Mouse (Mus musculus): Measurements from ENCODE around the gene Ddx21.

The Ddx21 gene

DNA sequence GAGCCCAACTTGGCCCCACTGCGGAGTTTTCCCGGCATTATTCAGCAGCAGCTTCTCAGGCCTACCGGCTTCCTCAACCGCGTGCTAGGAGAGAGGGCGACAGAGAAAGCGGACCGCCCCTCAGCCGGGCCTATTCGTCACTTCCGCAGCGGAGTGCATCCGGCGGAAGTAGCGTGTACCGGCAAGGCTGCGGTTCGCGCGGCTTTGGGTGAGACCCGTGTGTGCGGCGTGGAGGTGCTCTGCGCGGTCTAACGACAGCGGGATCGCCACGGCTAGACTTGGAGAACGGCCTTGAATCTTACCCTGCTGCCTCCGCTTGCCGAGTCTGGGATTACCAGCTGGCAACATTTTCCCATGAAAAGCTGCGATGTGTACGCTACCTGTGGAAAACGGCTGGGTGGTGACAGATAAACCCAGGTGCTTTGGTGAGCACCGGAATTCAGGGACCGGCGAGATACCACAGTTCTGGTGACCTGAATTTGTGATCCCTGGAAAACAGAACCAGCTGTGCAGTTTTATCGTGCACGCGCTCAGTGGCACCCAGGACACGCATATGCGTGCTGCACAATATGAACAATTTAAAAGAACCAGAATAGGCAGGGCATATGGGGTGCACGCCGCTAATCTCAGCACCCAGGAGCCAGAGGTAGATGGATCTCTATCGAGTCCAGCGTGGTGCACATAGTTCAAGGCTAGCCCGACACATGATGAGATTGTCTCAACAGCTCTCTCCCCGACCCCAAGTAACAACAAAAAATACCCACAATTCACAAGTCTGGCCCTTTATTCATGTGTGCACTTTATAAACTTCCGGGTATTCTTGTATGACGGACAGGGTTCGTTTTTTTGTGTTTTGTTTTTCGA, at the start of gene Ddx21:
Ddx21 (minus strand) TSS at position 105 of the 864 bp plus-strand sequence.
- 3% methylated on average over 53 of the region's 53 CpGs for WGBS

DNA sequence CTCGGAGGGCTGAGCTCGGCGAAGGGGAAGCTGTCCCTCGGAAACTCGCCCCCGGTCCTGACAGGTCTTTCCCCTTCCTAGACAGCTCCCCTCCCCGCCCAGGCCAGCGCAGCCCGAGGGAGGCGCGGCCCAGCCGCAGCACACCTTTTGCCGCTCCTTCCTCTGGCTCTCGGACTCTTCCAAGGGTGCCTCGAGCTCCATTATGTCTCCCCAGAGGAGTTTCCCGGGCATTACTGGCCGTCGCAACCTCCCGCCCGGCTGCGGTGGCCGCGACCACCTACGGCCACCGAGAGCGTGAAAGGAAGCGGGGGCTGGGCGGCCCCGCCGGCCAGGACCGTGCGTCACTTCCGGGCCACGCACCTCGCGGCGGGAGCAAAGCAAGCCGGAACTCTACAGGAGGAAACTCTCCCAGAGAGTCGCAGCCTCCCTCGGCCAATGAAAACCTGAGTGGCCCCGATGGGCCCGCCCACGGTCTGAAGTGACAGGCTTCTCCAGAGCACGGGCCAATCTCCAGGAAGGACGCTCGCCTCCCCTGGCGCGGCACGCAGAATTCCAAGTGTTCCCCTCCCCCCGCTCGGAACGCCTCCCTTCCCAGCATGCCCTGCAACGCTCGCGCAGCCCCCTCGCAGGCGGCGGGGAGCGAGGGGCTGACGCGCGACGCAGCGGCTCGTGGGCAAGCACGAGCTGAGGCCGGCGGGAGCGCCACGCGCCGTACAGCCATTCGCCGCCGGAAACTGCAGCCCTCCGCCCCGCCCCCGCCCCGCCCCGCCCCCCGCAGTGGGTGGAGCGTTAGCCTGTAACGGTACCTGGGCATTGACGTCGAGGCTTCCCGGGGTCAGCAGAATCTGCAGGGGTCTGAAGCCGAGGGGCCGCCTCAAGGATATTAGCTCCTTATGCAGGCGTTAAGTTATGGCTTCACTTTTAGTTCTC, 49.1 kb upstream of the Ddx21 start, which contains the start of gene Ddx50:
Ddx50 (minus strand) TSS at position 338 of the 930 bp plus-strand sequence.
- under 1% methylated on average over 86 of the region's 89 CpGs for WGBS

DNA sequence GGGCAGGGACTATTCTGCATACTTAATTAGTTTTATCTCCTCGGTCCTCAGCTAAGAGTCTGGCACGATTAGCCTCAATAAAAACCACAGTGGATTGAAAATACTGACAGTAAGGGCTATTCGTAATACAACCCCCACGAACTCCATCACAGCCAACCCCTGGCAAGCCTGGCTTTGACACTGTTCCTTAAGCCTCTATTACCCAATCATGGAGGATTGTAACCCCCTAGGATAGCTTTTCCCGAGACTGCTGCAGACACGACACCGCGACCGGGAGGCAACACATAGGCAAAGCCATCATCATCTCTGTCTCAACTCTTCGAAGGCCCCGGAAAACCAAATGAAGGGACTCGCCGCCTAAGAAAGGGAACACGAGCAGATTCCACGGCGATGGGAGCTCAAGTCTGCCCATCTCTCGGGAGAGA, 48.3 kb upstream of the Ddx21 start:
- 0% methylated on average over 17 of the region's 17 CpGs for WGBS

- WGBS, result 92% methylated on average over 3 of the region's 3 CpGs
These were observed 2.1 kb upstream of the Ddx21 start for GRCm38 (mm10) chr10:62604161-62604560.

DNA sequence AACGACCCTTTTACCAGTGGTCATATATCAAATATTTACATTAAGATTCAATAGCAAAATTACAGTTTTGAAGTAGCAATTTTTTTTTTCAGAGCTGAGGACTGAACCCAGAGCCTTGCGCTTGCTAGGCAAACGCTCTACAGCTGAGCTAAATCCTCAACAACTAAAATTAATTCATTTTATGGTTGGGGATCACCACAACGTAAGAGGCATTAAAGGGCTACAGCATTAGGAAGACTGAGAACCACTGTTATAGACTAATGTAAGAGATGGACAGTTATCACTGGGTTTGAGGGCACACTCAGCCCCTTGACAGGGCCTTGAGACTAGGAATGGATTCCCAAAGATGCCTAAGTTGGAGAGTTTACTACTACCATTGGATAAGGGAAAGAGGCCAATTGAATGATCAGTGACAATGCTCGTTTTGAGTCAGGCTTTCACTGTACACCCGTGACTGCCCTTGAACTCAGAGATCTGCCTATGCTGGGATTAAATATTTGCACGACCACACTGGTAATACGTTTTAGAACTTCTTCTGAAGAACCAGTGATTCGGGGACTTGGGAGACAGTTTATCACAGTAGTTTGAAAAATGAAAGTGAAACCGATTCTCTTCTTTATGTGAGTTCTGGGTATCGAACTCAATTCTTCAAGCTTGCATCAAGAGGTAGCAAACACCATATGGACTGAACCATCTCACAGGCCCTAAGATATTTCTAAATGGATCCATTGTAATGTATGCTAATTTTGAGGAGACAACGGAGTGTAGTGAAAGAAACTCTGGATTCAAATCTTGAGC, 1.4 kb upstream of the Ddx21 start:
- WGBS, result 88% methylated on average over 12 of the region's 12 CpGs

GRCm38 (mm10) chr10:62601833-62602176, 276 bp downstream of the Ddx21 start:
- 1% methylated on average over 23 of the region's 23 CpGs for WGBS

DNA sequence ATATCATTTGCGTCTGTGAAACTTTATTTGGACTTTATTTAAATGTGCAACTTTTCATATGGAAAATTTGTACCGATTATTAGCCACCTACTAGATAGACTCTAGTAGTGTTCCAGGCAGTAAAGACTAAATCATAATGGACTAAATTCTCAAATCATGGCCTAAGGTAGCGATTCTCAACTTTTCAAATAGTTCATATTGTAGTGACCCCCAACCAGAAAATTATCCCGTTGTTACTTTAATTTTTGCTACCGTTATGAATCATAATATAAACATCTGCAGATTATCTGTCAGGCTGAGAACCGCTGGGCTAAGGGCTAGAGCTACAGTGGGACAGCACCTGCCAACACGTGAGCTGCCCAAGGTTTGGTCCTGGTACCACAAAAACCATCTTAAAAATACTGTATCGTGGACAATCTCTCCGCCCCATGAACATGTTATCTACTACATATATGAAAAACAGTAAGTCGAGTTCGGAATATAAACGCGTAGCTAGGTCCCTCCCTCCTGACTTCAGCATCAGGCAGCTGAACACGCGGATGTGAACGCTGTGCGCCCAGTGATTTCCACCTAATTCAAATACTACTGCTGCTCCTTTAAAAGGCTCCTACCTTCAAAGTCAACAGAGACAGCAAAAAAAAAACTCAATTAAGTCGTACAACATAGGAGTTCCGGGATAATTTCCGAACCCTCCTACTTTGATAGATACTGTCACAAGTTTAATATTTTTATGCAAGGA, 859 bp downstream of the Ddx21 start:
- WGBS, result 11% methylated on average over 20 of the region's 20 CpGs

DNA sequence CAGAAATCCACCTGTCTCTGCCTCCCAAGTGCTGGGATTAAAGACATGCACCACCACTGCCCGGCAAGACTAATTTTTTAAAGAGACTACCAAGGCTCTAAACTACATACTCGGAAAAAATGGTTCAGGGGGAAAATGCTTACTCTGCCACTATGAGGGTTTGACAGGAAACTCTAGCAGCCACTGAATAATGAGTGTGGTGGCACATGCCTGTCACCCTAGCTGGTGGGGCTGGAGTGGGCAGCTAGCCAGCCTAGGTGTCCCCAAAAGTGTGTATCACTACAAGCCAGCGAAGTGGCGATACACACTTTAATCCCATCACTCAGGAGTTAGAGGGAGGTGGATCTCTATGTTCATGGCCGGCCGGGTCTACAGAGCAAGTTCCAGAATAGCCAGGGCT, 2.0 kb downstream of the Ddx21 start:
- 83% methylated on average over 6 of the region's 6 CpGs for WGBS

GRCm38 (mm10) chr10:62599311-62599710, 2.8 kb downstream of the Ddx21 start:
- 96% methylated on average over 3 of the region's 3 CpGs for WGBS

DNA sequence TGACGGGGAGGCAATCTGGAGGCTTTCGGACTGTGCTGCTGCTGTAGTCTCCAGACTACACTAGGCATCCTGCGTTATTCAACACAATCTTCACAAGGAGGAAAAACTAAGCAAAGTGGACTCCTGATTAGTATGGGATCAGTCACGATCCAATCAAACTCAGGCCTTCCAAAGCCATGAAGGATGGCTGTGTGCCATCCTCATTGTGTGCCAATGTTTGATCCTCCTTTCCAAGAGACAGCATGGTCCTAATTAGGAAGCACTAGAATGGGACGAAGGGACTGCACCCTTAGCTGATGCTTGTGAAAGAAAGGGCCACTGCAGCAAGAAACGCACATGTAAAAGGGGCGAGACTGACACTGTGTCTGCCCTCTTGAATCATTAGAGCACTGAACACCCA, 9.6 kb downstream of the Ddx21 start:
- WGBS, result 55% methylated on average over 7 of the region's 7 CpGs

GRCm38 (mm10) chr10:62590200-62590599, 11.9 kb downstream of the Ddx21 start:
- WGBS, result 7% methylated on average over 6 of the region's 6 CpGs

DNA sequence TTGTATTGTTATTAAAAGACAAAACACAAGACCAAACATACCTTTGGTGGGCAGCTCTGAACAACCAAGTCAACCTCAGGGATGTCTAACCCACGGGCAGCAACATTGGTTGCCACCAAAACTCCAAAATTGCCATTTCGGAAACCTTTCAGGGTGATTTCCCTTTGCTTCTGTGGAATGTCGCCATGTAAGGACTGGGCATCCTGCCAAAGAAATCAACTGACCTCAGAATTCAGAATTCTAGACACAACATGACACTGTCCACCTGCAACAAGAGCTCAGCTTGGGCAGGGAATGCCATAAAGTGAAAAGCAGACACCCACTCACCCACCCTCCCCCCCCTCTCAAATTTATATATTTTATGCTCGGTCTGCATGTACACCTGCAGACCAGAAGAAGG, 13.5 kb downstream of the Ddx21 start:
- 56% methylated on average over 4 of the region's 4 CpGs for WGBS

GRCm38 (mm10) chr10:62583245-62583644, 18.8 kb downstream of the Ddx21 start:
- WGBS, result 95% methylated on average over 1 of the region's 1 CpGs

DNA sequence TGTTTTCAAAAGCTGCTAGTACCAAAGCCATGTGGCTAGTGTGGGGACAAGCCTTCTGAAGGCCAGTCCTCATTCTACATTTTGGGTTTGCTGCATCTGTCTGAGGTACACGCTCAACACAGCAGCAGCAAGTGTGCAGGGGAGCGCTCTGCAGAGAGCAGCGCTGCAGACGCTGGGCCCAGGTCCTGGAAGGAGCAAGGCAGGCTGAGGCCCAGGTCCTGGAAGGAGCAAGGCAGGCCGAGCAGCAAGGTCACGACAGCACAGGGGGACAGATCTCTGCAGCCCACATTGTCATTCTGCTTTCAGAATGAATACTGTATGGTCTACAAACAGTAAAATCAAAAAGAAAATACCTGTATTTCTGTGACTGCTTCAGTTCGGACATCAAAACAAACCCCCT, 19.4 kb downstream of the Ddx21 start:
- WGBS, result 75% methylated on average over 7 of the region's 7 CpGs

GRCm38 (mm10) chr10:62582263-62582662, 19.8 kb downstream of the Ddx21 start:
- 86% methylated on average over 17 of the region's 17 CpGs for WGBS

DNA sequence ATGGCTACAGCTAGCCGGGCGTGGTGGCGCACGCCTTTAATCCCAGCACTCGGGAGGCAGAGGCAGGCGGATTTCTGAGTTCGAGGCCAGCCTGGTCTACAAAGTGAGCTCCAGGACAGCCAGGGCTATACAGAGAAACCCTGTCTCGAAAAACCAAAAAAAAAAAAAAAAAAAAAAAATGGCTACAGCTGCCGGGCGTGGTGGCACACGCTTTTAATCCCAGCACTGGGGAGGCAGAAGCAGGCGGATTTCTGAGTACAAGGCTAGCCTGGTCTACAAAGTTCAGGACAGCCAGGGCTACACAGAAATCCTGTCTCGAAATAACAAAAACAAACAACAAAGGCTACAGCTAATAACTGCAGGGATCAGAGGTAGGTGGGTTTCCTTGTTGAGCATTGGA, 23.0 kb downstream of the Ddx21 start:
- 73% methylated on average over 12 of the region's 13 CpGs for WGBS

DNA sequence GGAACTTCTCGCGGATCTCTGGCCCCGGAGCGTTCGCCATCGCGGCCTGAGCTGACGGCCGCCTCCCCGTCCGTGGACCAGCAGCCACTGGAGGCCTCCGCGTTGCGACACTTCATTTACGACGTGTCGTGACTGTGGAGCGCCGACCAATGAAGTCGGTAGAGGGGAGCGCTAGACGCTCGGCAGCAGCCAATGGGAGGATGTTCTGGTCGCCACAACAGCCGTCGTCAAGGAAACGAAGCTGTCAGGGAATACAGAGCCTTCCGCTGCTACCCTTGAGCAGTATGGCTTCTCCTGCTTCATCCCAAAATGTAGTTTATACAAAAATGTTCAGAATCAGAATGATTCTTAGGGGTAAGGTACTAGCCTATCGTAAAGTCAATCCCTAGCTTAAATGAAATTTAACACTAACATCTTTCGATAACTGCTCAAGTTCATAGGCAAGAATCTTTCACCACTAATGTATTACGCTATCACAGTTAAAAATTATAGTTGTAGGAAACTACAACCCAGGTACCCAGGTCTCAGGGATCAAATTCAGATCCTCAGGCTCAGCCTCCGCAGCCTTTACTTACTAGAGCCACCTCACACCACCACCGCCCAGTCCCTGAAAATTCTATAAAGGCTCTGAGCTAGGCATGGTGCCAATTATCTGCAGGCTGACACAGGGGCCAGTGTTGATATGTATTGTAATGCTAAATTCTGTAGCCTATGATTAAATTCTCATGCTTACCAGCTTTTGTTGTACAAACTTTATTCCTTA, 23.6 kb downstream of the Ddx21 start, which contains the start of gene Kif1bp:
Kif1bp (minus strand) TSS at position 120 of the 763 bp plus-strand sequence.
- 3% methylated on average over 33 of the region's 33 CpGs for WGBS

GRCm38 (mm10) chr10:62577673-62578337, 24.3 kb downstream of the Ddx21 start:
- under 1% methylated on average over 54 of the region's 54 CpGs for WGBS

GRCm38 (mm10) chr10:62575001-62575400, 27.1 kb downstream of the Ddx21 start:
- 84% methylated on average over 13 of the region's 13 CpGs for WGBS

Data from cerebral cortex, adult 2 months (tissue).